Mouse (Mus musculus) retina, adult 2 months (tissue): ENCODE data around the gene Ryk.

ENCODE experiments used
- DNase-seq: peaks from one replicate; pipeline ENCODE4 v3.0.0-alpha.2; 2012; ENCODE audit warnings: low read depth, low spot score

The Ryk gene

GRCm38 (mm10) chr9:102948706-102949105 lies 114.0 kb downstream of the Ryk start:
- no peak for DNase-seq

GRCm38 (mm10) chr9:102951091-102951994 lies 116.6 kb downstream of the Ryk start:
- DNase-seq = no peak

- DNase-seq = no peak
These were observed 121.1 kb downstream of the Ryk start for GRCm38 (mm10) chr9:102955866-102956265.
